ENCODE assay signal across 8 mouse cellular contexts in the genomic region with DNA sequence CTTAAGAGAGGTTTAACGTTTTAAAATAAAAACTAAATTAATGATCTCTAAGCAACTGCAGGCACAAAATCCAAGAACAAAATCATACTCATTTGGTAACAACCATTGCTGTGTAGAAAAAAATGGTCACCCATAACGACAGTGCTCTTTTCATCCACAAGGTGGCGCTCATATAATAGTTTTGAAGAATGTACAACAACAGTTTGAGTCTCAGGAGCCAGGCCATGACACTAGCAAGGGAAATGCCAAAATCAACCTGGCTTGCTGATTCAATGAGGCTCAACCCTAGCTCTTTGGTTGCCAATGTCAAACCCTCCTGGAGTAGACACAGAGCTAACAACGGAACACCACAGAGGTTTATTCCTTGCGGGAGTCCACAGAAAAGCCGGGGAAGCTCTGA. TPM values are rescaled to one million over a fixed set of nuclear protein-coding genes. Genes with fewer than 3 reads are reported as not detected.
DNase-seq lines count a peak whose midpoint lies in the region; ATAC-seq and TF ChIP-seq lines count a peak whose summit lies in the region.

No protein-coding gene starts in this region.

- no peak overlapping the region for H3K4me3 ChIP-seq in spleen, adult 2 months (ENCODE audit: extremely low read depth, insufficient read depth, insufficient read length)
- H3K4me3 ChIP-seq in limb, embryonic 11.5 days (ENCODE audit: low read depth, low read length) = no peak overlapping the region

- peak in 1 of 2 experiments; percentile 37 for DNase-seq in spleen, adult 2 months (ENCODE audit: low read depth in 1 of 2, low spot score in 2 of 2)
- DNase-seq in spleen, adult 12 weeks (ENCODE audit: low spot score) = no peak
- DNase-seq in c-Kit-positive CD71-positive TER-119-positive erythroid progenitor cells, embryonic 14.5 days (ENCODE audit: low spot score) = peak; percentile 60
- DNase-seq in frontal cortex, postnatal 25 days (ENCODE audit: low spot score in 2 of 2) = peak; percentile 57 to 68
- DNase-seq in induced T-regulatory cell, adult 2 months (ENCODE audit: low read depth) = peak; percentile 70
- DNase-seq in limb, embryonic 11.5 days (ENCODE audit: low spot score) = peak; percentile 86
- DNase-seq in ovary, postnatal 14 days (ENCODE audit: low spot score) = peak; percentile 84
- peak; percentile 68 to 74 for DNase-seq in urinary bladder, postnatal 36 days (ENCODE audit: low spot score in 2 of 2)

- H3K9ac ChIP-seq in limb, embryonic 11.5 days (ENCODE audit: low read length) = no peak overlapping the region

- no peak overlapping the region for H3K27ac ChIP-seq in spleen, adult 2 months (ENCODE audit: insufficient read depth, low read length)
- no peak overlapping the region for H3K27ac ChIP-seq in limb, embryonic 11.5 days (replicated peaks; ENCODE audit: low read depth, low read length)

- H3K9me3 ChIP-seq in limb, embryonic 11.5 days (ENCODE audit: control insufficient read depth, low read length) = no peaks in the 10 kb centered on the region; the same call in 1 of the 2 replicates

- no peak overlapping the region for H3K4me2 ChIP-seq in limb, embryonic 11.5 days (ENCODE audit: low read depth, severe bottlenecking)

- no peak for ATAC-seq in limb, embryonic 11.5 days (ENCODE audit: insufficient number of reproducible peaks, low FRiP score, low TSS enrichment, low read depth)

- no peaks in the 10 kb centered on the region for H3K27me3 ChIP-seq in spleen, adult 2 months (ENCODE audit: control insufficient read depth, insufficient read depth, low read length)
- H3K27me3 ChIP-seq in limb, embryonic 11.5 days (ENCODE audit: control insufficient read depth, insufficient read depth, low read length) = no peaks in the 10 kb centered on the region

- TF ChIP-seq POLR2A in spleen, adult 2 months (IDR thresholded peaks at IDR 0.05; ENCODE audit: low read depth, low read length) = no peak

- H3K36me3 ChIP-seq in spleen, adult 2 months (ENCODE audit: control insufficient read depth, insufficient read depth, low read length) = no peaks in the 10 kb centered on the region
- no peaks in the 10 kb centered on the region for H3K36me3 ChIP-seq in limb, embryonic 11.5 days (ENCODE audit: control insufficient read depth, insufficient read depth, low read length)

- TF ChIP-seq CTCF in spleen, adult 2 months (IDR thresholded peaks at IDR 0.05; ENCODE audit: extremely low read depth, insufficient read depth, insufficient read length, insufficient replicate concordance) = 0 out of 2 replicates have a peak, but pooled peaks have one; percentile 0

- 45% methylated on average over 6 of the region's 6 CpGs for WGBS in spleen, adult 2 months
- 36% methylated on average over 6 of the region's 6 CpGs for WGBS in limb, embryonic 11.5 days

- H3K4me1 ChIP-seq in spleen, adult 2 months (ENCODE audit: control insufficient read depth, insufficient read depth, insufficient read length) = no peaks in the 10 kb centered on the region
- no peaks in the 10 kb centered on the region for H3K4me1 ChIP-seq in limb, embryonic 11.5 days (ENCODE audit: control insufficient read depth, insufficient read depth, low read length)

RNA-seq across cellular contexts. Expression of a gene that starts 54.0 kb away (rescaled TPM):
- polyA plus RNA-seq in spleen, adult 2 months (2012; rRNA removed) = 1.6 and 1.8 TPM in 2 replicates
- polyA plus RNA-seq in limb, embryonic 11.5 days (2014; fragmentation: Nextera tagmentation; extraction: Ambion mirVana) = 6.6 and 8.0 TPM in 2 replicates
